ENCODE assay signal across 8 mouse cellular contexts in genomic region chr7:15948381-15948941, GRCm38 (mm10). TPM values are rescaled to one million over a fixed set of nuclear protein-coding genes. Genes with fewer than 3 reads are reported as not detected.
DNase-seq lines count a peak whose midpoint lies in the region; ATAC-seq and TF ChIP-seq lines count a peak whose summit lies in the region.

No protein-coding gene starts in this region.

- dilution Hi-C loops in CH12.LX (cut with MboI; ENCODE audit: extremely low pct_ligation_motif_present, extremely low pct_unique_long_range_greater_than_20kb, low sequenced_read_pairs): no loop called here

- peak overlapping the region; percentile 55 for H3K9ac ChIP-seq in CH12.LX (ENCODE audit: insufficient read depth, low read depth)
- peak overlapping the region; percentile 46 for H3K9ac ChIP-seq in heart, embryonic 15.5 days
- peak overlapping the region; percentile 36 for H3K9ac ChIP-seq in liver, embryonic 14.5 days (replicated peaks)
- no peak overlapping the region for H3K9ac ChIP-seq in stomach, embryonic 14.5 days (replicated peaks; ENCODE audit: low read depth, low read length)

- H3K27ac ChIP-seq in CH12.LX (ENCODE audit: insufficient read depth, low read depth): peak overlapping the region; percentile 72; the same call in 1 of the 2 replicates
- peak overlapping the region; percentile 75 for H3K27ac ChIP-seq in heart, embryonic 15.5 days
- no peak overlapping the region for H3K27ac ChIP-seq in liver, embryonic 14.5 days
- H3K27ac ChIP-seq in stomach, embryonic 14.5 days (ENCODE audit: low read length): peak overlapping the region; percentile 45; the same call in 1 of the 2 replicates

- peak; percentile 53 for TF ChIP-seq POLR2A in CH12.LX (IDR thresholded peaks at IDR 0.05; ENCODE audit: low read depth, low read length)

- peak; percentile 62 for TF ChIP-seq RAD21 in CH12.LX (IDR thresholded peaks at IDR 0.05; ENCODE audit: low read depth, low read length)

- DNase-seq in CH12.LX (ENCODE audit: extremely low read depth): peak; percentile 89
- DNase-seq in c-Kit-positive CD71-negative TER-119-negative erythroid progenitor cells, embryonic 14.5 days (ENCODE audit: low read depth): peak; percentile 77
- peak; percentile 95 for DNase-seq in fibroblast of lung, adult 2 months (ENCODE audit: low read depth)
- peak; percentile 89 for DNase-seq in kidney, postnatal 14 days
- DNase-seq in liver, embryonic 14.5 days (ENCODE audit: low read depth in 3 of 3, low spot score in 3 of 3): peak; percentile 63 to 76 (median 66)
- DNase-seq in neural tube, embryonic 10.5 days (ENCODE audit: extremely low spot score, low spot score): peak; percentile 81

- in situ Hi-C loops in CH12.LX (cut with MboI; ENCODE audit: low pct_ligation_motif_present, low pct_unique_long_range_greater_than_20kb, low sequenced_read_pairs): loop anchor here (25.0 kb wide), 1 partner anchor 839 kb away; the partner anchor contains the start of gene Slc1a5

- peaks cover 19 to 21% of the 10 kb centered on the region in 2 experiments for H3K36me3 ChIP-seq in CH12.LX (replicated peaks in 1 of 2; ENCODE audit: control insufficient read depth in 1 of 2, insufficient read depth in 1 of 2, low read length in 1 of 2)
- peaks cover 49% of the 10 kb centered on the region for H3K36me3 ChIP-seq in heart, embryonic 15.5 days
- peaks cover 10% of the 10 kb centered on the region for H3K36me3 ChIP-seq in liver, embryonic 14.5 days (replicated peaks; ENCODE audit: control insufficient read depth, insufficient read depth, low read depth)
- H3K36me3 ChIP-seq in stomach, embryonic 14.5 days (ENCODE audit: control insufficient read depth, insufficient read depth, low read length): peaks cover 20% of the 10 kb centered on the region

- peak; percentile 72 for ATAC-seq in heart, embryonic 15.5 days (replicated peaks; ENCODE audit: insufficient number of reproducible peaks, insufficient read depth, low FRiP score, low read depth)
- peak; percentile 61 for ATAC-seq in liver, embryonic 14.5 days (ENCODE audit: insufficient read depth)
- peak; percentile 64 for ATAC-seq in stomach, embryonic 14.5 days (ENCODE audit: insufficient number of reproducible peaks, insufficient read depth, low FRiP score, low read depth)

- H3K4me2 ChIP-seq in CH12.LX (ENCODE audit: insufficient read depth, low read depth, poor library complexity, severe bottlenecking): peak overlapping the region; percentile 89
- H3K4me2 ChIP-seq in heart, embryonic 15.5 days: peak overlapping the region; percentile 67
- H3K4me2 ChIP-seq in liver, embryonic 14.5 days (ENCODE audit: low read depth): peak overlapping the region; percentile 69
- H3K4me2 ChIP-seq in stomach, embryonic 14.5 days (replicated peaks; ENCODE audit: low read depth, low read length): peak overlapping the region; percentile 45

- peak; percentile 86 for TF ChIP-seq EP300 in CH12.LX (IDR thresholded peaks at IDR 0.05; ENCODE audit: low read length)
- TF ChIP-seq EP300 in liver, embryonic 14.5 days (IDR thresholded peaks at IDR 0.05; ENCODE audit: low read depth): no peak

- H3K4me1 ChIP-seq in CH12.LX (ENCODE audit: control insufficient read depth in 1 of 2, insufficient read depth in 2 of 2): peaks cover 16 to 46% of the 10 kb centered on the region in 2 experiments
- H3K4me1 ChIP-seq in heart, embryonic 15.5 days (replicated peaks): peaks cover 33% of the 10 kb centered on the region
- H3K4me1 ChIP-seq in liver, embryonic 14.5 days (replicated peaks; ENCODE audit: control insufficient read depth in 2 of 2, insufficient read depth in 2 of 2, low read length in 1 of 2): peaks cover 45 to 55% of the 10 kb centered on the region in 2 experiments
- peaks cover 16% of the 10 kb centered on the region for H3K4me1 ChIP-seq in stomach, embryonic 14.5 days (ENCODE audit: control insufficient read depth, insufficient read depth, low read length)

- TF ChIP-seq CTCF in CH12.LX (conservative IDR thresholded peaks at IDR 0.05 in 1 of 2, IDR thresholded peaks at IDR 0.05 in 1 of 2; ENCODE audit: low read depth in 2 of 2, low read length in 2 of 2): peak; percentile 23 to 86; a peak in 3 of 4 replicates
- peak; percentile 99 for TF ChIP-seq CTCF in liver, embryonic 14.5 days (IDR thresholded peaks at IDR 0.05; ENCODE audit: low read depth)

- H3K9me3 ChIP-seq in CH12.LX (replicated peaks; ENCODE audit: low read length): peaks cover 2% of the 10 kb centered on the region
- no peaks in the 10 kb centered on the region for H3K9me3 ChIP-seq in heart, embryonic 15.5 days (replicated peaks)
- H3K9me3 ChIP-seq in liver, embryonic 14.5 days (ENCODE audit: control insufficient read depth, low read length): no peaks in the 10 kb centered on the region
- H3K9me3 ChIP-seq in stomach, embryonic 14.5 days (ENCODE audit: control insufficient read depth, low read depth, low read length): peaks cover 4% of the 10 kb centered on the region; the same call in 1 of the 2 replicates

- WGBS in heart, embryonic 15.5 days: 3% methylated on average over 23 of the region's 23 CpGs
- WGBS in liver, embryonic 14.5 days (ENCODE audit: insufficient replicate concordance): 3% methylated on average over 23 of the region's 23 CpGs
- WGBS in stomach, embryonic 14.5 days: under 1% methylated on average over 23 of the region's 23 CpGs

- peak overlapping the region in 2 of 3 experiments; percentile 33 to 38 for H3K4me3 ChIP-seq in CH12.LX (replicated peaks in 1 of 3; ENCODE audit: low read depth in 2 of 3, low read length in 2 of 3, poor library complexity in 1 of 3)
- H3K4me3 ChIP-seq in heart, embryonic 15.5 days: peak overlapping the region; percentile 31
- H3K4me3 ChIP-seq in liver, embryonic 14.5 days (ENCODE audit: insufficient read depth in 1 of 2, low read depth in 2 of 2, low read length in 2 of 2): peak overlapping the region; percentile 28 to 43
- peak overlapping the region; percentile 4; the same call in 1 of the 2 replicates for H3K4me3 ChIP-seq in stomach, embryonic 14.5 days (ENCODE audit: low read depth, low read length)

- H3K79me2 ChIP-seq in CH12.LX (replicated peaks; ENCODE audit: control insufficient read depth, extremely low read depth, insufficient read depth, poor library complexity, severe bottlenecking): peaks cover 21% of the 10 kb centered on the region

- H3K27me3 ChIP-seq in CH12.LX (replicated peaks): no peaks in the 10 kb centered on the region
- H3K27me3 ChIP-seq in heart, embryonic 15.5 days: no peaks in the 10 kb centered on the region
- no peaks in the 10 kb centered on the region; the same call in 1 of the 2 replicates for H3K27me3 ChIP-seq in liver, embryonic 14.5 days (ENCODE audit: control insufficient read depth, insufficient read depth, low read length)
- H3K27me3 ChIP-seq in stomach, embryonic 14.5 days (ENCODE audit: control insufficient read depth, insufficient read depth, low read length): no peaks in the 10 kb centered on the region

TF ChIP-seq in CH12.LX, 34 proteins besides CTCF, POLR2A, EP300 and RAD21 (continues in another document):
- TF ChIP-seq E2F4 (IDR thresholded peaks at IDR 0.05; ENCODE audit: insufficient replicate concordance, low read depth, low read length): no peak
- no peak for TF ChIP-seq JUN (IDR thresholded peaks at IDR 0.05; ENCODE audit: insufficient read depth, low read depth, low read length)
- peak; percentile 98 for TF ChIP-seq MAZ (IDR thresholded peaks at IDR 0.05; ENCODE audit: low read depth, low read length)
- 0 out of 2 replicates have a peak, but pooled peaks have one; percentile 2 for TF ChIP-seq ZC3H11A (IDR thresholded peaks at IDR 0.05; ENCODE audit: low read depth, low read length)
- no peak for TF ChIP-seq HCFC1 (IDR thresholded peaks at IDR 0.05; ENCODE audit: low read depth, low read length)
- peak; percentile 66 for TF ChIP-seq NELFE (IDR thresholded peaks at IDR 0.05; ENCODE audit: low read depth, low read length)
- no peak for TF ChIP-seq KAT2A (IDR thresholded peaks at IDR 0.05; ENCODE audit: insufficient replicate concordance, low read length)
- peak; percentile 83 for TF ChIP-seq ETS1 (conservative IDR thresholded peaks at IDR 0.05; ENCODE audit: low read depth, low read length)
- TF ChIP-seq CHD2 (IDR thresholded peaks at IDR 0.05; ENCODE audit: low read length): peak; percentile 66
- TF ChIP-seq MXI1 (IDR thresholded peaks at IDR 0.05; ENCODE audit: low read depth, low read length): peak; percentile 47; the same call in 1 of the 2 replicates
- peak; percentile 46 for TF ChIP-seq BHLHE40 (IDR thresholded peaks at IDR 0.05; ENCODE audit: low read depth, low read length)
- TF ChIP-seq MYC (IDR thresholded peaks at IDR 0.05; ENCODE audit: low read depth, low read length): peak; percentile 59; the same call in 1 of the 2 replicates
- TF ChIP-seq POLR2AphosphoS2 (IDR thresholded peaks at IDR 0.05; ENCODE audit: low read depth, low read length): no peak
- TF ChIP-seq USF1 (IDR thresholded peaks at IDR 0.05; ENCODE audit: low read depth, low read length): no peak

RNA-seq across cellular contexts. Expression of gene Nop53, which starts 2.6 kb away (rescaled TPM):
- total RNA-seq in CH12.LX (2012; rRNA removed) (234 and 310 TPM in 2 replicates), CH12.LX (2014; rRNA removed) (171 and 199 TPM in 2 replicates)
- polyA plus RNA-seq in CH12.LX (2012; ENCODE audit: insufficient read length, low read depth): 291 and 339 TPM in 2 replicates
- 118 and 124 TPM in 2 replicates for polyA plus RNA-seq in heart, embryonic 15.5 days (2015; fragmentation: Nextera tagmentation; extraction: Ambion mirVana)
- 32.1 and 56.9 TPM in 2 replicates for polyA plus RNA-seq in liver, embryonic 14.5 days (2012; rRNA removed)
- 75.9 and 96.8 TPM in 2 replicates for polyA plus RNA-seq in liver, embryonic 14.5 days (2014; fragmentation: Nextera tagmentation; extraction: Ambion mirVana)
- polyA plus RNA-seq in stomach, embryonic 14.5 days (2014; fragmentation: Nextera tagmentation; extraction: Ambion mirVana): 187 and 201 TPM in 2 replicates

RNA-seq across cellular contexts. Expression of gene Ehd2, which starts 18.9 kb away (rescaled TPM):
- total RNA-seq in CH12.LX (2012; rRNA removed): 4.7 and 7.0 TPM in 2 replicates
- total RNA-seq in CH12.LX (2014; rRNA removed): 1.1 and 1.2 TPM in 2 replicates
- 4.4 and 5.2 TPM in 2 replicates for polyA plus RNA-seq in CH12.LX (2012; ENCODE audit: insufficient read length, low read depth)
- 62.8 TPM in 2 replicates for polyA plus RNA-seq in heart, embryonic 15.5 days (2015; fragmentation: Nextera tagmentation; extraction: Ambion mirVana)
- polyA plus RNA-seq in liver, embryonic 14.5 days (2012; rRNA removed): 2.5 and 2.7 TPM in 2 replicates
- 3.0 and 3.2 TPM in 2 replicates for polyA plus RNA-seq in liver, embryonic 14.5 days (2014; fragmentation: Nextera tagmentation; extraction: Ambion mirVana)
- polyA plus RNA-seq in stomach, embryonic 14.5 days (2014; fragmentation: Nextera tagmentation; extraction: Ambion mirVana): 36.1 and 49.9 TPM in 2 replicates

RNA-seq across cellular contexts. Expression of gene Selenow, which starts 26.3 kb away (rescaled TPM):
- total RNA-seq in CH12.LX (2012; rRNA removed): 62.2 and 65.2 TPM in 2 replicates
- 44.1 and 44.9 TPM in 2 replicates for total RNA-seq in CH12.LX (2014; rRNA removed)
- 244 and 257 TPM in 2 replicates for polyA plus RNA-seq in CH12.LX (2012; ENCODE audit: insufficient read length, low read depth)
- polyA plus RNA-seq in heart, embryonic 15.5 days (2015; fragmentation: Nextera tagmentation; extraction: Ambion mirVana): 644 and 688 TPM in 2 replicates
- polyA plus RNA-seq in liver, embryonic 14.5 days (2012; rRNA removed): 169 and 186 TPM in 2 replicates
- 334 and 343 TPM in 2 replicates for polyA plus RNA-seq in liver, embryonic 14.5 days (2014; fragmentation: Nextera tagmentation; extraction: Ambion mirVana)
- 958 and 987 TPM in 2 replicates for polyA plus RNA-seq in stomach, embryonic 14.5 days (2014; fragmentation: Nextera tagmentation; extraction: Ambion mirVana)
